Mouse (Mus musculus): ENCODE results near the gene Ifng.

GRCm38 (mm10) chr10:118479244-118479643 lies 38.4 kb downstream of the Ifng start:
- no peak for TF ChIP-seq POLR2A (IDR thresholded peaks at IDR 0.05; ENCODE audit: extremely low read depth, insufficient read depth, low read length)
- TF ChIP-seq CTCF (IDR thresholded peaks at IDR 0.05; ENCODE audit: low read depth, low read length) = no peak
